Mouse (Mus musculus): ENCODE measurements at regions not wholly inside any gene's neighbourhood (a gene's known extent, or its start where the extent isn't known, plus 50 kb on each side); places are given as distances from the start of the nearest gene placed in this dataset.

GRCm38 (mm10) chr3:147189737-147190136, 337.6 kb downstream of the Ttll7 start:
- no peaks in the 10 kb centered on the region for H3K79me2 ChIP-seq (ENCODE audit: control insufficient read depth, insufficient read depth, low read length, poor library complexity)
- H3K9me3 ChIP-seq (replicated peaks; ENCODE audit: insufficient read depth, low read length) = no peaks in the 10 kb centered on the region
- H3K4me1 ChIP-seq (ENCODE audit: control insufficient read depth in 1 of 2, insufficient read depth in 2 of 2, low read length in 2 of 2) = no peaks in the 10 kb centered on the region
- H3K27me3 ChIP-seq (ENCODE audit: control insufficient read depth in 1 of 2, insufficient read depth in 2 of 2, low read length in 2 of 2) = no peaks in the 10 kb centered on the region
- no peaks in the 10 kb centered on the region for H3K36me3 ChIP-seq (ENCODE audit: control insufficient read depth in 1 of 2, insufficient read depth in 2 of 2, low read length in 2 of 2)
- no peak overlapping the region for H3K9ac ChIP-seq (ENCODE audit: control insufficient read depth, low read depth, low read length, poor library complexity, severe bottlenecking)
- H3K27ac ChIP-seq (ENCODE audit: control insufficient read depth, low read depth, low read length) = no peak overlapping the region
- TF ChIP-seq RCOR1 (IDR thresholded peaks at IDR 0.05; ENCODE audit: low read depth, low read length) (no peak), ZC3H11A (IDR thresholded peaks at IDR 0.05; ENCODE audit: low read depth, low read length) (no peak), MYC (IDR thresholded peaks at IDR 0.05; ENCODE audit: low read depth, low read length) (no peak), CHD1 (IDR thresholded peaks at IDR 0.05; ENCODE audit: low read depth, low read length) (no peak)
- no peak overlapping the region for H3K4me3 ChIP-seq (ENCODE audit: control insufficient read depth in 1 of 2, insufficient read depth in 1 of 2, low read depth in 2 of 2, low read length in 2 of 2)
- DNase-seq (ENCODE audit: low read depth, low spot score) = no peak

DNA sequence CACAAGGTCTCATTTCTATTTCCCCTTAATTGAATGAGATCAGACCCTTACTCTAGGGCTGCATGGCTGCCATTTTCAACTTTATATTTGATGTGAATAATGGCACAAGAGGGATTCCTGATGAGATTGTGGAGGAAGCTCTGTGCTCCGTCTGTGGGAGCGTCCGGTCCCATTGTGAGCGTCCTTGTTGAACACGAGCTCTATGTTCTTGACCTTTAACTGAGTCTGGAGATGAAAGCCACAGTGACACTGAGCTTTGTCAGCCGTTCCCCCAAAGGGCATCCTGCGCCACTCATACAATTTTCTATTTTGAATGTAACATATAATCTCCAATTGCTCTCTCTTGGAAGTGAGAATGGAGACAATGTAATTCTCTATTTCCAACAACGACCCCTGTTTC, 344.5 kb downstream of the Ttll7 start:
- no peak for DNase-seq (ENCODE audit: low read depth, low spot score)
- H3K9me3 ChIP-seq (replicated peaks; ENCODE audit: insufficient read depth, low read length) = no peaks in the 10 kb centered on the region
- TF ChIP-seq EP300 (IDR thresholded peaks at IDR 0.05; ENCODE audit: low read depth in 1 of 2, low read length in 2 of 2) (no peak), MEF2A (IDR thresholded peaks at IDR 0.05; ENCODE audit: extremely low read depth, insufficient replicate concordance, low read depth, low read length, poor library complexity, severe bottlenecking) (no peak), CHD1 (IDR thresholded peaks at IDR 0.05; ENCODE audit: low read depth, low read length) (no peak), HCFC1 (IDR thresholded peaks at IDR 0.05; ENCODE audit: low read depth, low read length) (no peak), MXI1 (IDR thresholded peaks at IDR 0.05; ENCODE audit: low read depth, low read length) (no peak), KAT2A (conservative IDR thresholded peaks at IDR 0.05; ENCODE audit: low read depth, low read length) (no peak), ZMIZ1 (IDR thresholded peaks at IDR 0.05; ENCODE audit: low read depth, low read length) (no peak), MAFK (IDR thresholded peaks at IDR 0.05; ENCODE audit: borderline replicate concordance, low read depth, low read length) (no peak), SMC3 (IDR thresholded peaks at IDR 0.05; ENCODE audit: low read depth, low read length) (no peak), MAZ (IDR thresholded peaks at IDR 0.05; ENCODE audit: low read depth, low read length) (no peak), TBP (IDR thresholded peaks at IDR 0.05; ENCODE audit: low read depth, low read length) (no peak), USF1 (IDR thresholded peaks at IDR 0.05; ENCODE audit: low read depth, low read length) (no peak), RAD21 (IDR thresholded peaks at IDR 0.05; ENCODE audit: low read depth, low read length) (no peak), POLR2AphosphoS5 (IDR thresholded peaks at IDR 0.05; ENCODE audit: borderline replicate concordance, low read depth, low read length) (no peak), RCOR1 (IDR thresholded peaks at IDR 0.05; ENCODE audit: low read depth, low read length) (no peak), GABPA (IDR thresholded peaks at IDR 0.05; ENCODE audit: low read depth, low read length) (no peak), NELFE (IDR thresholded peaks at IDR 0.05; ENCODE audit: low read depth, low read length) (no peak), UBTF (IDR thresholded peaks at IDR 0.05; ENCODE audit: borderline replicate concordance, insufficient read depth, low read depth, low read length) (no peak), ZC3H11A (IDR thresholded peaks at IDR 0.05; ENCODE audit: low read depth, low read length) (no peak), POLR2A (IDR thresholded peaks at IDR 0.05; ENCODE audit: control insufficient read depth in 1 of 2, insufficient read depth in 1 of 2, low read depth in 1 of 2, low read length in 2 of 2, poor library complexity in 1 of 2) (no peak)
- H3K79me2 ChIP-seq (ENCODE audit: control insufficient read depth, insufficient read depth, low read length, poor library complexity) = no peaks in the 10 kb centered on the region
- H3K4me1 ChIP-seq (ENCODE audit: control insufficient read depth in 1 of 2, insufficient read depth in 2 of 2, low read length in 2 of 2) = no peaks in the 10 kb centered on the region
- no peaks in the 10 kb centered on the region for H3K27me3 ChIP-seq (ENCODE audit: control insufficient read depth in 1 of 2, insufficient read depth in 2 of 2, low read length in 2 of 2)
- H3K9ac ChIP-seq (ENCODE audit: control insufficient read depth, low read depth, low read length, poor library complexity, severe bottlenecking) = no peak overlapping the region
- no peak overlapping the region for H3K27ac ChIP-seq (ENCODE audit: control insufficient read depth, low read depth, low read length)
- H3K36me3 ChIP-seq (ENCODE audit: control insufficient read depth in 1 of 2, insufficient read depth in 2 of 2, low read length in 2 of 2) = no peaks in the 10 kb centered on the region
- no peak overlapping the region for H3K4me3 ChIP-seq (ENCODE audit: control insufficient read depth in 1 of 2, insufficient read depth in 1 of 2, low read depth in 2 of 2, low read length in 2 of 2)

Measured in MEL (cell line).